Mouse (Mus musculus) Patski (cell line): ENCODE measurements around the gene Ptprg. TPM values are rescaled to one million over a fixed set of nuclear protein-coding genes. Genes with fewer than 3 reads are reported as not detected.

Experiments
- ATAC-seq: fragments of 100-300 bp; one replicate; pipeline ENCODE4 v1.8.0; 2021
- CTCF ChIA-PET: fragments of 350-600 bp; sonication (Branson Sonifier 250); formaldehyde crosslinking; loops from one replicate; lab custom pipeline; 2022; ENCODE audit warnings: inconsistent platforms; lab: Charles Lee
- POLR2A ChIA-PET: fragments of 350-600 bp; sonication (Branson Sonifier 250); formaldehyde crosslinking; loops from one replicate; lab custom pipeline; 2022; ENCODE audit warnings: antibody characterized with exemption, inconsistent platforms; lab: Charles Lee
- DNase-seq: peaks from one replicate; pipeline ENCODE4 v3.0.0-alpha.2; 2011; ENCODE audit warnings: low read depth, low spot score
- H3K27me3 ChIP-seq: fragments of 371-371 bp; one replicate; pipeline ENCODE4 v1.5.1; 2021
- CTCF ChIP-seq: fragments of 100-300 bp; IDR thresholded peaks from one replicate; pipeline ENCODE4 v1.5.1; 2021
- in situ Hi-C: fragments of 300-500 bp; cut with MboI; formaldehyde crosslinking; loops from 3 replicates; pipeline ENCODE4 v1.11.1; 2018; ENCODE audit warnings: low pct_unique_long_range_greater_than_20kb, mixed read lengths
- polyA plus RNA-seq: library from polyadenylated mRNA; unstranded; gene quantifications from one replicate; pipeline ENCODE4 v1.2.3, GENCODE M21; 2021

Ptprg gene
- polyA plus RNA-seq, 1 experiment from 2014 or later: 40.1 TPM

DNA sequence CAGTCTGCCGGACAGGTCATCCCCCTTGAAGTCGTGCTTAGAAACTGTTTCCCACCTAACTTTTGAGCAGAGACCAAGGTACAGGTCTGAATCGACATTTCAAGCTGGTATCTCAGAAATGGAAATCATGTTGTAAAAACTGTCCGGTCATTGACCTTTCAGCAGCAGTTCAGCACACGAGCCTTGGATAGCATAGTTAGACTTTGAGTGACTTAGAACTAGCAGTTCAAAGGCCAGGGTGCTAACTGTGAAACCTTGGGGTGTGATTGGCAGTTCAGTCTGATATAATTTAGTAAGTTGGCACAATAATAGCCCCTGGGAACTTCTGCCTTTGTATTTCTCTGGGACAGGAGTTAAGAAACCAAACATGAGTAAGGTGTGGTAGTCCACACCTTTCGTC is 312.5 kb downstream of the Ptprg start:
- no peak for ATAC-seq
- in situ Hi-C loops: no loop called here
- ChIA-PET CTCF (interaction anchor here (1.1 kb wide), 1 partner anchor 10 kb away, joined by 3 read pairs; no protein-coding TSS in a partner anchor), POLR2A (no interaction called here)
- no peak for DNase-seq
- no peak for TF ChIP-seq CTCF
- H3K27me3 ChIP-seq: no peaks in the 10 kb centered on the region

DNA sequence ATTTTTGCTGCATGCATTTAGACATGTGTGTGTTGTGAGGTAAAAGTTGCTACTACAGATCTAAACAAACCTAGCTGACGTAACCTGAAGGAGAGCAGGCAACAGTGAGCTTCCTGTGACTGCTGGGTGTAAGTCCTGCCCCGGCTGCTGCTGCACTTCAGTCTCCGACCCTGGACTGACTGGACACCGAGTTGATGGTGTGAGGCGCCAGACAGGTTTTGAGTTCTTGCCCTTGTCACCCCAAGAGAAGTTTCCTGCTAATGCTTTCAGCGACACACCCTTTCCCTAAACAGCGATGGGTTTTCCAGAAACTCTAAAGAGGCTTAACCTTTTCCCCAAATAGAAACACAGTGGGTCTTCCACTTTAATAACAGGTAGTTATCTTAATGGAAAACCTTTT is 313.1 kb downstream of the Ptprg start:
- TF ChIP-seq CTCF: no peak
- DNase-seq: no peak
- in situ Hi-C loops: no loop called here
- CTCF ChIA-PET: no interaction called here
- no peaks in the 10 kb centered on the region for H3K27me3 ChIP-seq
- POLR2A ChIA-PET: no interaction called here
- no peak for ATAC-seq

DNA sequence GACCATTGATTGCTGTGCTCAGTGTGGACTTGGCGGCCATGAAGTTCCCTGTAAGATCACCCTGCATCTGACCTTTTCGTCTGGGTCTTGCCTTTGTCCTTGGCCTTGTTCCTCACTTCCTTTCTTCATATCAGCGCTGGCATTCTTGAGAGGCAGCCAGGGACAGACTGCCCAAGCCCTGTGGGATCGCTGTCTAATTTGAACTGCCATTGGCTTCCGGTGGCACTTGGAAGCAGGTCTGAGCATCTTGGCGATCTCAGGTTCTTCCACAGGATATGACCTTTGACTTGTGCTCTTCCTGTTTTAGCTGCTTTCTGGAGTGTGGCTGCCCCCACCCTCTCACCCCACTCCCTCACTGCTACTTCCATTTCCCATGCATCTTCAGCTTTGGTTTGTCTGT is 315.3 kb downstream of the Ptprg start:
- H3K27me3 ChIP-seq: no peaks in the 10 kb centered on the region
- ChIA-PET POLR2A (no interaction called here), CTCF (interaction anchor here (1.2 kb wide), 1 partner anchor 10 kb away, joined by 4 read pairs; no protein-coding TSS in a partner anchor)
- no peak for ATAC-seq
- DNase-seq: no peak
- no peak for TF ChIP-seq CTCF
- in situ Hi-C loops: no loop called here

DNA sequence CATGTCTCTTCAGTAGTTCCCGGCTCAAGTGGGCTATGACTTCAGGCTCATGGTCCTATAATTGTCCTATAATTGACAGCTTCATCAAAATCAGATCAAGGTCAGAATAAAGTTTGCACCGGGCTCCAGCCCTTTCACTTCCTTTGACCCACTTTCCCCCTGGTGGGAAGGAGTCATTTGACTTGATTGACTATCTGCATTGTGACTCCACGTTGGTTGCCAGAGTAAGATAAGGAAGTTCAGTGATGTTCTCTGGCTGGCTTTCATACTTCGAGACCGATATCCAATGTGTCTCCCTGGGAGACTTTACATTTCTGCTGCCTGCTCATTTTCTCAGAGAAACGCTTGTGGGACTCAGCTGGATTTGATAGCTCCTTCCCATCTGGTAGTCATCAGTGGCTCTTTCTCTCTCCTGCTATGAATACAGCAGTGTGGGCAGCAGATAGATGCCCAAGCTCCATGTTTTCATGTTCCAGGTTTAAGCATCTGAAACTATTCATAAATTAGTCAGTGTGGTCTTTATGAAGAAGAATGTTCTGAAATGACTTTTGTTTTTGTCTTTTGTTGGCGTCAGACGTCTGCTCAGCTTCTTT is 318.5 kb downstream of the Ptprg start:
- DNase-seq: no peak
- CTCF ChIA-PET: interaction anchor here (0.8 to 2.9 kb wide), 3 partner anchors 13 to 61 kb away, joined by 3 to 12 read pairs (median 4); no protein-coding TSS in a partner anchor
- ATAC-seq: no peak
- in situ Hi-C loops: no loop called here
- H3K27me3 ChIP-seq: no peaks in the 10 kb centered on the region
- no peak for TF ChIP-seq CTCF
- POLR2A ChIA-PET: no interaction called here

- ChIA-PET POLR2A (no interaction called here), CTCF (no interaction called here)
- TF ChIP-seq CTCF: no peak
- in situ Hi-C loops: no loop called here
- DNase-seq (no peak), ATAC-seq (no peak)
- no peaks in the 10 kb centered on the region for H3K27me3 ChIP-seq
These were observed 320.9 kb downstream of the Ptprg start for GRCm38 (mm10) chr14:11874266-11874665.

DNA sequence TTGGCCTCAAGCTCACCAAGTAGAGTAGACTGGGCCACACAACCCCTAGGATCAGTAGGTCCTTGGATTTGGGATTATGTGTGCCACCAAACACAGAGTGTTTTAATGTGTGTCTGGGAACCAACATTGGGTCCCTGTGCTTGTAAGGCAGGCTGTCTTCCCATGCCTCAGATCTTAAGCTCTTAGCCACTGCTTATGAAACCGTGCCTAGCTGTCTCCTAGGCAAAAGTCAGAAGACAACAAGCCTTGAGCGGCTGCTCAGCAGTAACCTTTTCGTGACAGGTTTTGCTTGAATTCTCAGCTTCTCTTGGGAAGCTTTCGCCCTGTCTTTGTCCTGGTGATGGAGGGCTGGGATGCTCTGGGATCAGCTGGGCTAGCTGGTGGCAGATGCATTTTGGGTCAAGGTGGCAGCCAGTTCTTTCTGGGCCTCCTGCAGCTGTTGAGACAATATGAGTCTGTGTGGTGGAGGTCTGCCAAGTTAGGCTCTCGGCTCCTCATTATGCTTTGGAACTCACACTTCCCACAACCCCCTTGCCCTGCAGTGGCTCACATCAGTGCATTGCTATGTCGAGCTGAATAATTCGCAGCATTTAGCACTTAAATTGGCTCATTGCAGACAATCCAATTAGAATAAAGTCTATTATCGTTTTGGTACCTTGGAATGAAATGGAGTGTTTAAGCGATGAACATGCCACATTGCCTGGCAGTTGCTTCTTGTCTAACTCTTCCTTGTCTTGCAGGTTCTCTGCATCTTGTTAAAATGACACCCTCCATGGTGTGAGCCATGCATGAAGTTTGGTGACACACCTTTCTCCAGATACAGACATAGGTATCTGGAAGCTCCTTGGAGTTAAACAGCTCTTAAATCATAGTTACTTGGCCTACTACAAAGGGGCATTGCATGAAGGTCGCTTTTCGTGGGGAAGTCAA is 321.9 kb downstream of the Ptprg start:
- in situ Hi-C loops: no loop called here
- peak; percentile 38 for DNase-seq
- no peak for ATAC-seq

DNA sequence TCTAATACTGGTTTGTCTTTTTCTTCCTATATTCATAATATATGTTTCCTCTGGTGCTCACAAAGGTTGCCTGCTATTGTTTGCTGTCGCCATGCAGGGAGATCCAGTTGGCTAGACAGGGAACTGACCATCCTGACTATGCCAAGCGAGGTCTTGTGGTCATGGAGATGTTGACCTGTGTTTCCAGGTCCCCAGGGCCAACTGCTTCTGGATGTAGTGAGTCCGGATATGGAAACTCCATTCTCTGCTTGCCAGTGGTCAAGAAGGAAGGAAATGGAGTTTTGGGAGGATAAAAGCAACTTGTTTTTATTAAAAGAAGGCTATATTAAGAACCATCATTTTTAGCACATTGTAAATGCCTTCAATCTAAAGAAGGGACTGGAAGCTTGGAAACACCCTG is 327.8 kb downstream of the Ptprg start:
- ChIA-PET CTCF (no interaction called here), POLR2A (no interaction called here)
- in situ Hi-C loops: no loop called here
- ATAC-seq (no peak), DNase-seq (no peak)
- no peaks in the 10 kb centered on the region for H3K27me3 ChIP-seq
- TF ChIP-seq CTCF: no peak

More for the DNA sequence above, 321.9 kb downstream of the Ptprg start:
- CTCF ChIA-PET: interaction anchor here (1.0 to 1.8 kb wide), 3 partner anchors 10 to 29 kb away, joined by 3 to 5 read pairs (median 3); no protein-coding TSS in a partner anchor
- POLR2A ChIA-PET: interaction anchor here (0.9 to 1.4 kb wide), 2 partner anchors 17 to 54 kb away, joined by 3 to 5 read pairs; no protein-coding TSS in a partner anchor
- TF ChIP-seq CTCF: no peak
- no peaks in the 10 kb centered on the region for H3K27me3 ChIP-seq

- DNase-seq: no peak
- POLR2A ChIA-PET: no interaction called here
- H3K27me3 ChIP-seq: no peaks in the 10 kb centered on the region
- CTCF ChIA-PET: no interaction called here
- TF ChIP-seq CTCF: no peak
- in situ Hi-C loops: no loop called here
- ATAC-seq: peak; percentile 44
These were observed 330.0 kb downstream of the Ptprg start for GRCm38 (mm10) chr14:11883142-11883921.

- ATAC-seq (no peak), DNase-seq (no peak)
- H3K27me3 ChIP-seq: no peaks in the 10 kb centered on the region
- TF ChIP-seq CTCF: no peak
- in situ Hi-C loops: no loop called here
- ChIA-PET POLR2A (no interaction called here), CTCF (no interaction called here)
These were observed 330.7 kb downstream of the Ptprg start for GRCm38 (mm10) chr14:11883995-11884394.

DNA sequence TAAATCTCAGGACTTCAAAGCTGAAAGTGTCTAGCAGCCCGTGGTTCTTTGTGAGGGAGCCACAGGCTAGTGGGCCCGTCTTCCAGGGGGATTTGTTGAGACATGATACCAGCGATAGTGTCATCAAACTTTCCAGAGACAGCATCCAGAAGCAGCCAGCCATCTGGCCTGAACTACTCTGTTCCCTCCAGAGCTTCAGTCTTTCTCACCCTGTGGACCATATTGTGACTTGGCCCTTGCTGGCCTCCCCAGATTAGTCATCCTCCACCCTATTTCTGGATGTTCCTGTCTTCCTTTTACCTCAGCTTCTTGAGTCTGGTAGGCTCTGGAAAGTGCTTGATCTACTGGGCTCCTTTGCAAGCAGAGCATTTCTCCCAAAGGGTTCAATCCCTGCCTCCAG is 333.1 kb downstream of the Ptprg start:
- CTCF ChIA-PET: no interaction called here
- in situ Hi-C loops: no loop called here
- TF ChIP-seq CTCF: no peak
- no peak for ATAC-seq
- POLR2A ChIA-PET: no interaction called here
- no peaks in the 10 kb centered on the region for H3K27me3 ChIP-seq
- no peak for DNase-seq
